Mouse (Mus musculus) kidney, adult 2 months (tissue): Measurements from ENCODE around the gene Dicer1.

Experiments
- CTCF ChIP-seq: fragments of 200-500 bp; conservative IDR thresholded peaks from 2 replicates; pipeline ENCODE4 v1.5.1; 2011; ENCODE audit warnings: low read depth, mild to moderate bottlenecking, control low read depth, low read length, moderate library complexity, mixed read lengths; ENCODE audit not compliant: insufficient read depth, insufficient read length
- POLR2A ChIP-seq: fragments of 200-500 bp; IDR thresholded peaks from one replicate; pipeline ENCODE4 v1.6.1; 2011; ENCODE audit warnings: low read depth, low read length, control low read depth

GRCm38 (mm10) chr12:104650510-104651260 is 101.1 kb downstream of the Dicer1 start:
- TF ChIP-seq POLR2A (no peak), CTCF (no peak)
